Mouse (Mus musculus): ENCODE measurements around the gene Abraxas2. TPM values are rescaled to one million over a fixed set of nuclear protein-coding genes. Genes with fewer than 3 reads are reported as not detected.

Abraxas2 gene
- total RNA-seq, 2 experiments from 2014 or later = 28.8 to 30.3 TPM

DNA sequence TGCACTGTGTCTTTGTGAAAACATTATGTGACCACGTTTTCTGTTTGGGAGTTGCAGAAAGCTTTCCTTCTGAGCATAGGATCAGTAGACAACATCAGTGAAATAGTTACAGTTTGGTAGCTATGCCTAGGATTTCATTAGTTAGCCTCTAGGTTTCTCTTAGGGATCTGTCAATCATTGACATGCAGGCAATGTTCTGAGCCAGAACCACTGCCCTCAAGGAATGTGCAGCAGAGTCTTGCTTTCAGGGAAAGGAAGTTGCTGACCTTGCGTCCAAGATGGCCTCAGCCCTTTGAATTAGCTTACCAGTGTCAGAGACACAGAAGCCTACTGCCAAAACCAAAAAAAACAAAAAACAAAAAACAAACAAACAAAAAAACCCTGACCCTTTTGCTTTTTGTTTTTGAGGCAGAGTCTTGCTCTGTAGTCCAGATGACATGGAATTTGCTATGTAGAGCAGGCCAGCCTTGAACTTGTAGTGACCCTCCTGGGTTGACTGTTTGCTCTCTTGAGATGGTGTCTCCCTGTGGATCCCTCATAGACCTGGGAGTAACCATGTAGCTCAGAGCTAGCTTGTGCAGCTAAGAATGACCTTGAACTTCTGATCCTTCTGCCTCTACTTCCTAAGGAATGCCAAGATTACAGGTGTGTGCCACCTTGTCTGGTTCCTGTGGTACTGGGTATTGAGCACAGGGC is 16.5 kb downstream of the Abraxas2 start:
- no peak for TF ChIP-seq CTCF (conservative IDR thresholded peaks at IDR 0.05)
- no peak for DNase-seq (ENCODE audit: low spot score in 2 of 2)
- Histone ChIP-seq H3K27ac (no peak overlapping the region), H3K4me3 (no peak overlapping the region)

DNA sequence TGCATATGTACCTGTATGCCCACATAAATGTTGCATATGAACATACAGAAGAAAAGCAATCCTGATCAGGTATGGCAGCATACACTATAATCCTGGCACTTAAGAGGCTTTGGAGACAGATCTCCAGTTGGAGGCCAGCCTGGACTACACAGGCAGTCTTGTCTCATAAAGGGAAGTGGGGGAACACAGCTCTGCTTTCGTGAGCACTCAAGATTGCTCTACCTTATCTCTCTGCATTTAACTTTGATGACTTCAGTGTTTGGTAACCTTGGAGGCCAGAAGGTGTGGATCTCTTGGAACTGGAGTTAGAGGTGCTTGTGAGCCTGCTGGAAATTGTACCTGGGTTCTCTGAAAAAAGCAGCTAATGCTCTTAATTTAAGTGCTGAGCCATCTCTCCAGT is 21.3 kb downstream of the Abraxas2 start:
- H3K27ac ChIP-seq = no peak overlapping the region
- no peak for TF ChIP-seq CTCF (conservative IDR thresholded peaks at IDR 0.05)
- no peak overlapping the region for H3K4me3 ChIP-seq
- no peak for DNase-seq (ENCODE audit: low spot score in 2 of 2)

DNA sequence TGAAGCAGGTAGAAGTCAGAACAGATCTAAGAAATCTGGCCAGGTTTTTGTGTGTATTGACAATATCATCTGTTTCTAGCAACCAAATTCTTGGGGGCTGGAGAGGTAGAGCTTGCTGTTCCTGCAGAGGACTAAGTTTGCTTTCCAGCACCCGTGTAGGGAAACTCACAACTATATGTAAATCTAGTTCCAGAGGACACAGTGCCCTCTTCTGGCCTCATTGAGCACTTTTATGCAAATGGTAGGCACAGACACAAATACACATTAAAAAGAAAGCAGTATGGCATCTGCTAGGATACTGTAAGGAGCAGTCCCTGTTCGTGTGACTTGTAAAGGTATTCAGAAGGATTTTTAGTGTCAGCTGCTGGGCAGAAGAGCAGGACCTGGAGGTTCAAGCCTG is 23.3 kb downstream of the Abraxas2 start:
- H3K27ac ChIP-seq = no peak overlapping the region
- DNase-seq (ENCODE audit: low spot score in 2 of 2) = no peak
- H3K4me3 ChIP-seq = no peak overlapping the region
- TF ChIP-seq CTCF (conservative IDR thresholded peaks at IDR 0.05) = peak; percentile 66

DNA sequence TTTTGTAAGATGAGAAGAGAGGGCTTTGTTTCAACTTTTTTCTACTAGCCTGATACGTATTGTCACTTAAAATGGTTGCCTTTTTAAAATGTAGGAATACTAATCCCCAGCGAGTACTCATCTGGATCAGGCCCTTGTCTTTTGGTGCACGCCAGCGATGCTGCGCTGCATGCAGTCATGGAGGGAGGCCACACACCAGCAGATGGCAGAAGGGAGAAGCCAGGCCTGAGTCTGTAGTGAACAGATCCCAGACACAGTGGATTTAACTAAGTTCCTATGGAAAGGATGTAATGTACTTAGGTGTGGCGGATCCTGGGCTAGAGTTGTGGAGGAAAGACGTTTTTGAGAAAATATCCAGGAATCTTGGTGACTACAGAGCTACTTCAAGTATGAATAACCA is 25.0 kb downstream of the Abraxas2 start:
- H3K27ac ChIP-seq = no peak overlapping the region
- DNase-seq (ENCODE audit: low spot score in 2 of 2) = peak; percentile 16 to 38
- H3K4me3 ChIP-seq = no peak overlapping the region
- peak; percentile 73 for TF ChIP-seq CTCF (conservative IDR thresholded peaks at IDR 0.05)

DNA sequence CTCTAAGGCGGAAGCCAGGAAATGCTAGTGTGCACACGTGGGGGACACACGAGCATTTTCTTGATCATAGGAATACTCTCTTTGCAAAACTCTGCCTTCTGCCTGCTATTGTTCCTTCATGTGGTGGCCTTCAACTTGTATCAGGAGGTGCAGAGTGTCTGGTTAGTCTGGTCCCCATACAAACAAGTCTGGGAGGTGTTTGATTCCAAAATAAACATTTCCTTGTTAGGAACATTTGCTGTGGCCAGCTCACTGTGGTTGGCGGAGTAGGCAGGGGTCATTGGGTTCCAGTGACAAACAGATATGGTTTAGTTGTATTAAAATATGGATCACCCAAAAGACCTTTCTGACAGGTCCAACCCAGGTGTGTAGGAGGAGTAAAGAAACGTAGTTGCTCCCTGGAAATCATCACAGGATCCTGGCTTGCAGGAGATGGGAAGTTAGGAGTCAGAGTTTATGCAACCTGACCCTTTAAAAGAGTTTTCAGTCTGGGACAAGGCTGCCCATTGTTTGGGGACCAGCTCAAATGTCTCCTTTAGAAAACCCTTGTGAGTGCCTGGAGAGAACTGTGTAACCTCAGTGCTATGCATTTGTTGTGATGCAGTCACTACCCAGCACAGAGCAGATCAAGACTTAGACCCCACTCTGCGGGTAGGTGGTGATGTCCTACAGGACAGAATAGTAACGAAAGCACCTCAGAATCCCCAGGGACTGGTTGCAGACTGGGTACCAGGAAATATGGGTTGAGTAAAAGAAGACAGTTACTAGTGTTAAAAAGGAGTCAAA is 28.2 kb downstream of the Abraxas2 start:
- DNase-seq (ENCODE audit: low spot score in 2 of 2) = no peak
- Histone ChIP-seq H3K4me3 (no peak overlapping the region), H3K27ac (no peak overlapping the region)
- TF ChIP-seq CTCF (conservative IDR thresholded peaks at IDR 0.05) = no peak

DNA sequence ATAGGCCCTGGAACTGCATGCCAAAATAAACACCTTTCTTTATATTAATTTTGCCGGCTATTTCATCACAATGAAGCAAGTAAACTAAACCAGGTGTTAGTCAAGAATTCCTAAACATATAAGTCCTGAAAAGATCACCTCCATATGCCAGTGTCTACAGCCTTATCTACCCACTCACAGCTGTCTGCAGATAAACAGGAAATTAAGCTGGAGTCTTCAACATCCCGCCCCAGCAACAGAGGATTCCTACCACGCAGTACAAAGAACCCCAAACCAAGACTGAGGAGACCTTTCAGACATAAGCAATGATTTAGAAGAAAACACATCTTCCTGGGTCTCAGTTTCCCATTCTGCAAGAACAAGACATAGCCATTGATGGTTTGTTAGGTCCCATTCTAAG is 29.0 kb downstream of the Abraxas2 start:
- Histone ChIP-seq H3K27ac (no peak overlapping the region), H3K4me3 (no peak overlapping the region)
- DNase-seq (ENCODE audit: low spot score in 2 of 2) = no peak
- no peak for TF ChIP-seq CTCF (conservative IDR thresholded peaks at IDR 0.05)

DNA sequence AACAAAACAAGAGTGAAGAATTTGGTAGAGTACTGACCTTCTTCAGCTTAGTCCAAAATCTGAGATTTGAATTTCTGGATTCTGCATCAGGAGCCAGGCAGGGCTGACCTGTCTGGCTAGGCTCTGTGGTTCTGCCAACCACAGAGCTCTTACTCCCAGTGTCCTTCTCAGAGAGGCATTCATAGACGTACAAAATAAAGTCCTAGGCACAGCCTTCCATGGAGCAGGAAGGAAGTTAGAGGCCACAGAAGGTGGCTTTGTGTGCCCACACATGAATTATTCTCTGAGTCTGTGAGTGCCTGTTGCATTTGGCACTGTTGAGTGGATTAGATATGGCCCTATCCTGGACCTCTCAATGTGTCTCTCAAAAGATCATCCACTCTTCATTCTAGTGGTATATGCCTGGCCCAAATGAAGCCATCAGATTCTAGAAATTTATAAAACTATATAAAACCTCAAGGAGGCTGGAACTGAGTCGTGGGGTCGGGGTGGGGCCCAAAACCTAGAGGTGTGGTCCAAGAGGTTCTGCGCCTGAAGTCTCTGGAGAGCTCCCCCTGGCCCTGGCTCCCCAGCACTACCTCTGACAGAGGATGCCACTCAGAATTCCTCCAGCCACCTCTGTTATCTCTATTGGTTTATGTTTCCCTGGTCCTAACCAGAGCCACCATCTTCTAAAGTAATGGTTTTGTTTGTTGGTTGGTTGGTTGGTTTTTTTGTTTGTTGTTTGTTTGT is 29.7 kb downstream of the Abraxas2 start:
- no peak overlapping the region for H3K4me3 ChIP-seq
- TF ChIP-seq CTCF (conservative IDR thresholded peaks at IDR 0.05) = no peak
- H3K27ac ChIP-seq = no peak overlapping the region
- peak in 1 of 2 experiments; percentile 4 for DNase-seq (ENCODE audit: low spot score in 2 of 2)

DNA sequence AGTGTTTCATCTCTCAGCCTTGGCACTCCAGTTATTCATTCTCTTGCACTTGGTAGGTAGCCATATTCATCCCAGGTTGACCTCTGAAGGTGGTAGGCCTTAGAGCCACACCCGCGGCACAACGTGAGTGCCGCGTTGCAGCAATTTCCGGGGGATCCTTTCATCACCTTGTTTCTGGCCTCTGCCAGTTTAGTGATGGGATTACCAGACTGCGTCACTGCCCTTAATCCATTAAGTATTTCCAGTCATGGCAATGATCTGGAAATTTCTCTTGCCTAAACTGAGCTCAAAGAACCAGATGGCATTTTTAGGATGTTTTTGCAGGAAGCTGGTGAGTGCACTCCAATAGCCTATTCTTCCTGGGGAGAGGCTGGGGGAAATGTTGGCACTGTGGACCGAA is 30.7 kb downstream of the Abraxas2 start:
- Histone ChIP-seq H3K27ac (no peak overlapping the region), H3K4me3 (no peak overlapping the region)
- DNase-seq (ENCODE audit: low spot score in 2 of 2) = peak in 1 of 2 experiments; percentile 4
- TF ChIP-seq CTCF (conservative IDR thresholded peaks at IDR 0.05) = no peak

DNA sequence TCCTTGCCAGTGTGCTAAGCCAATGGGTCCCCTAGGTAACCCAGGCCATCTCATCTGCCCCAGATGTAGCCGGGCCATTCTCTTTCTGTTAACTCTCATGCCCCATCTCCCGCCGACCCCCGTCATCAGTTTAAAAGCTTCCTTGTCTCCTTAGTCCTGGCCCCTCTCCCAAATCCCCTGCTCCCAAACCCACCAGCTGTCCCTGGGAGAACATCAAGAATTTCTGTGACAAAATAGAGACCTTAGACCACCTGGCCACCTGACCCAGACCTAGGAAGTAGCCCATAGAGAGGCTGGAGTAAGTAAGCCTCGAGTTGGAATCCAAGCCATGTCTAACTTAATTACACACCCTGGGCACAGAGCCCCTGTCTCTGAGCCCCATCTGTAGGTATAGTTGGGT is 31.2 kb downstream of the Abraxas2 start:
- no peak overlapping the region for H3K4me3 ChIP-seq
- TF ChIP-seq CTCF (conservative IDR thresholded peaks at IDR 0.05) = no peak

DNA sequence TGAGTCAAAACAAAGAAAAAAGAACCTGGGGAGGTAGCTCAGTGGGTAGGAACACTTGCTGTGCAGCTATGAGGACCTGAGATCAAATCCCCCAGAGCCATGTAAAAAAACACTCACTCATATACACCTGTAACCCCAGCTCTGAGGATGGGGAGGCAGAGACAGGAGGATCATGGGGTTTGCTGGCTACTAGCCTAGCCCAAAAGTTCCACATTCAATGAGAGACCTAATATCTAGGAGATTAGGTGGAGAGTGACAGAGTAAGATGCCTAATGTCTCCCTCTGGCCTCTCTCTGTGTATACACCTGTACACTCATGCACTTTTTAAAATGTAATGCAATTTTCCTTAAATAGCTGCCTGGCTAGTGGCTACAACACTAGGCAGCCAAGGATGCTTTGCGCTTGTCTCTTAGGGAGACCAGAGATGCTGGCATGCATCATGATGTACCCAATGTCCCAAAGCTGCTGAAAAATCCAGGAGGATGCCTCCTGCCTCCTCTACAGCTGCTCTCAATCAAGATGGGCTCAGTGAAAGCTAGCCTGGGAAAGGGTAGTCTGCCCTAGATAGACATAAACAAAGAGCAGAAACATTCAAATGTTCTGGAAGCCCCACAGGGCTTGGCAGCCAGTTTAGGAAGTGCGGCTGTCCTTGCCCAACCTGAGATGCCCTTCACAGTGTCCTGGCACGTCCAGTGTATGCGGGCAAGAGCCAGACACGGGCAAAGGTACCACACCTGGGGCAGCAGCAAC is 32.7 kb downstream of the Abraxas2 start:
- peak in 1 of 2 experiments; percentile 22 for DNase-seq (ENCODE audit: low spot score in 2 of 2)
- Histone ChIP-seq H3K4me3 (no peak overlapping the region), H3K27ac (peak overlapping the region; percentile 68)
- no peak for TF ChIP-seq CTCF (conservative IDR thresholded peaks at IDR 0.05)

More for the DNA sequence above, 31.2 kb downstream of the Abraxas2 start:
- no peak overlapping the region for H3K27ac ChIP-seq
- DNase-seq (ENCODE audit: low spot score in 2 of 2) = no peak

DNA sequence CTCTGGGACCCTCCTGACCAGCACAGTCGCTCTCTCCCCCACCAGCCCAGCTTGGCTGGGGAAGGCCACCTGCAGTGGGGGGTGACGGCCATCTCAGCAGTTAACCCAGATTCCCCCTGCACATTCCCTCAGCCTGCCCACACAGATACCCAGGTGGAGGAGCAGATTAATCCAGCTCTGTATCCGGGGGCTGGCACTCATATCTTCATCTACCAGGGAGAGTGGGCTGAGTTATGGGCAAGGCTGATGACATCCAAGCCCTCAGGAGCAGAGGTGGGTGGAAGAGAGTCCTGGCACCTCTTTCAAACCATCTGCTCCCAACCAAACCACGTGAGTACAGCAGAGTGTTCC is 33.3 kb downstream of the Abraxas2 start:
- Histone ChIP-seq H3K27ac (peak overlapping the region; percentile 68), H3K4me3 (no peak overlapping the region)
- no peak for TF ChIP-seq CTCF (conservative IDR thresholded peaks at IDR 0.05)
- no peak for DNase-seq (ENCODE audit: low spot score in 2 of 2)

DNA sequence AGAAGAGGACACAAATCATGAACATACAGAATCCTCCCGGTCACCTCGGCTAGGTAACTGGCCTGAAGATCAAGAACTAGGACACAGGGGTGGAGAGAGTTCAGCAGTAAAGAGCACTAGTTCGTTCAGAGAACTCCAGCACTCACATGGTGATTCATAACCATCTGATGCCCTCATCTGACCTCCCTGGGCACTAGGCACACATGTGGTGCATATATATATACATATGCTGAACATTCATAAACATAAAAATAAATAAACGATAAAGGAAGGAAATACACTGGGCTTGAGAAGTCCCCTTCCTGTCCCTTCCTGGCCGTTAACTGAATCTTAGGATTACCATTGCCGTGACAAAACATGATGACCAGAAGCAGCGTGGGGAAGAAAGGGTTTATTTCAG is 33.8 kb downstream of the Abraxas2 start:
- peak overlapping the region; percentile 68; the same call in 1 of the 2 replicates for H3K27ac ChIP-seq
- no peak overlapping the region for H3K4me3 ChIP-seq
- TF ChIP-seq CTCF (conservative IDR thresholded peaks at IDR 0.05) = no peak
- DNase-seq (ENCODE audit: low spot score in 2 of 2) = no peak

DNA sequence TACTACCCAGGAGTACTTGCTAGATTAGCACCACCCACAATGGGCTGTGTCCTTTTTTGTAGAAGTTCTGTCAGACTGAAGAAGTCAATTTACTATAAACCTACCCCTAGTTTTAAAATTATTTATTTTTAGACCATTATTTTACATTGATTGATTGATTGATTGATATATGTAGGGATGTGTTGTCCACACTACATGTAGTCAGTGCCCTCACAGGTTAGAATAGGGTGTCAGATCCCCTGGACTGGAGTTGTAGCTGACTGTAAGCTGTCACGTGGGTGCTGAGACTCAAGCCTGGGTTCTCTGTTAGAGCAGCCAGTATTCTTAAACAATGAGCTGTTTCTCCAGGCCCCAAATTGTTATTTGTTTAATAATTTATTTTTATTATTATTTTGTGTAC is 34.3 kb downstream of the Abraxas2 start:
- H3K27ac ChIP-seq = no peak overlapping the region
- no peak overlapping the region for H3K4me3 ChIP-seq
- DNase-seq (ENCODE audit: low spot score in 2 of 2) = no peak
- no peak for TF ChIP-seq CTCF (conservative IDR thresholded peaks at IDR 0.05)

Data from layer of hippocampus, adult 2 months (tissue).